Mouse (Mus musculus): ENCODE measurements around the gene Evi2. TPM values are rescaled to one million over a fixed set of nuclear protein-coding genes. Genes with fewer than 3 reads are reported as not detected.

The Evi2 gene
- polyA plus RNA-seq, 1 experiment = 0.01 TPM

DNA sequence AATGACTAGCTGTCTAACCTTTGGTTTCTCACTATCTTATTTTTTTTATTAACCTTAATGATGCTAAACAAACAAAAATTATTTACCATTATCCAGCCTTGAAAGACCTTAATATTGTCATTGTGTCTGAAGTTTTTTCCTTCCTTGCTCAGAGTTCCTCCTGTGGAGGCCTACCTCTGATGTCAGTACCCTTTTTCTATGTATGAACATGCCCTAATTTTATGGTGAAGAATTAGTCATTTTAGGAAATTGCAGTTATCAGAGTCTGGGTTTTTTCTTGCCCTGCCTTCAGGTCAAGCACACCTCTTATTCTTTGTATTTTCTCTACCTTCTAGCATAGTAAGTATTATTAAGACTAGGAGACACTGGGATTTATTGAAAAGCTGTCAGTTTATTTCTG lies 45.7 kb downstream of the Evi2 start:
- Histone ChIP-seq H3K27me3 (ENCODE audit: control insufficient read depth) (no peaks in the 10 kb centered on the region), H3K36me3 (ENCODE audit: control insufficient read depth) (peaks cover 3% of the 10 kb centered on the region), H3K4me1 (ENCODE audit: control insufficient read depth) (peaks cover 5% of the 10 kb centered on the region), H3K4me3 (replicated peaks) (no peak overlapping the region), H3K9me3 (ENCODE audit: control insufficient read depth, low read length) (no peaks in the 10 kb centered on the region)
- no peak for TF ChIP-seq TAL1 (IDR thresholded peaks at IDR 0.05; ENCODE audit: low read length)
- TF ChIP-seq GATA1 (IDR thresholded peaks at IDR 0.05; ENCODE audit: low read length) = no peak

DNA sequence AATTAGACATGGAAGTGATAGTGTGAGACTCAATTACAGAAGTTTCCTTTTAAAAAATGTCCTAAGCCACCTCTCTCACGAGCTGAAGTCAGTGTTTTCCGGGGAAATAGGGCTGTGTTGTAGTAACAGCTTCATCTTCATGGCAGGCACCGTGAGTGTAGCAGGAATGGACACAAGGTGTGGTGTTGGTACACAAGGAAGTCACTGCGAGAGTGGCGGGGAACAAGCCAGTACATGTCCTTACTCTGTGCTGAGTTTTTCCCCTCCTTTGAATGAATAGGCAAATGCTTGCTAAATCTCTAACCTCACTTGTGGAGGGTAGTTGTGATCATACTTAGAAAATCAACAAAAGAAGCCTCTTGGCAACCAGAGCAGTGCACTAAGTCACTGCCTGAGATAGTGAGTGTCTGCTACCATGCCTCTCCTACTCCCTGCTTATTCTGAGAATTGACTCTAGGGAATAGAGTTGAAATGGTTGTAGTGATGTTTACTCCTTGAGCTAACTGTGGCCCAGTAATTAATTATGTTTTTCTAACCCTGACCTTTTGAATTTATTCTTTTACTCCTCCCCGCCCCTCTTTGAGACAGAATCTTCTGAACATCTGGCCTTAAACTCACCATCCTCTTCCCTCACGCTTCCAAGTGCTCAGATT lies 46.4 kb downstream of the Evi2 start:
- TF ChIP-seq TAL1 (IDR thresholded peaks at IDR 0.05; ENCODE audit: low read length) (no peak), GATA1 (IDR thresholded peaks at IDR 0.05; ENCODE audit: low read length) (no peak)
- Histone ChIP-seq H3K36me3 (ENCODE audit: control insufficient read depth) (peaks cover 5% of the 10 kb centered on the region), H3K4me1 (ENCODE audit: control insufficient read depth) (peaks cover 5% of the 10 kb centered on the region), H3K4me3 (replicated peaks) (no peak overlapping the region), H3K27me3 (ENCODE audit: control insufficient read depth) (no peaks in the 10 kb centered on the region), H3K9me3 (ENCODE audit: control insufficient read depth, low read length) (no peaks in the 10 kb centered on the region)

DNA sequence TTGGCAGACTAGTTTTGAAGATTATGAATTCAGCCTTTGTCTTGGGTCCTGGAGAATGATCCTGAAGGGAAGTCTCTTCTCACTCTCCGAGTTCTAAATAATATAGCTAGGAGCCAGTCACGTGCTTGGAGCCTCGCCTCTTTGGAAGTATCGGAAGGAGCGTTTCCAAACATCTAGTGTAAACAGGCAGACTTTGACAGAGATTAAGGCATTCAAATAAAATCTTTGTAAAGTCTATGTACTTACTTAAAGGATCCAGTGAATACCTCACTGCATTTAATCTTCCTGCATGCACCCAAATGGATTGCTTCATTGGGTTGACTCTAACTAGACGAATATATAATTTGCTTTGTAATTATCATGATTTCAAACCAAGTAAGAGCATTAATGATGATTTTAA lies 47.0 kb downstream of the Evi2 start:
- Histone ChIP-seq H3K4me3 (replicated peaks) (no peak overlapping the region), H3K9me3 (ENCODE audit: control insufficient read depth, low read length) (no peaks in the 10 kb centered on the region), H3K4me1 (ENCODE audit: control insufficient read depth) (peaks cover 4% of the 10 kb centered on the region), H3K36me3 (ENCODE audit: control insufficient read depth) (peaks cover 5% of the 10 kb centered on the region), H3K27me3 (ENCODE audit: control insufficient read depth) (no peaks in the 10 kb centered on the region)
- no peak for TF ChIP-seq GATA1 (IDR thresholded peaks at IDR 0.05; ENCODE audit: low read length)
- no peak for TF ChIP-seq TAL1 (IDR thresholded peaks at IDR 0.05; ENCODE audit: low read length)

GRCm38 (mm10) chr11:79468097-79468496 lies 62.3 kb downstream of the Evi2 start:
- Histone ChIP-seq H3K4me1 (ENCODE audit: control insufficient read depth) (no peaks in the 10 kb centered on the region), H3K27me3 (ENCODE audit: control insufficient read depth) (no peaks in the 10 kb centered on the region), H3K9me3 (ENCODE audit: control insufficient read depth, low read length) (no peaks in the 10 kb centered on the region), H3K36me3 (ENCODE audit: control insufficient read depth) (peaks cover 5% of the 10 kb centered on the region), H3K4me3 (replicated peaks) (no peak overlapping the region)
- TF ChIP-seq GATA1 (IDR thresholded peaks at IDR 0.05; ENCODE audit: low read length) (no peak), TAL1 (IDR thresholded peaks at IDR 0.05; ENCODE audit: low read length) (no peak)

Other genes with a start within 250 kb of the Evi2 start
- not detected in 2 replicates for gene Gm9964, start 233.7 kb downstream of the Evi2 start, polyA plus RNA-seq (2012)
- 0.20 and 0.22 TPM in 2 replicates for gene Nf1, start 190.9 kb downstream of the Evi2 start, polyA plus RNA-seq (2012)
- gene Omg, start 26.5 kb downstream of the Evi2 start, polyA plus RNA-seq (2012) = not detected in 2 replicates
- gene Evi2b, start 6.8 kb downstream of the Evi2 start, polyA plus RNA-seq (2012) = 0.04 TPM in 1 of 2 replicates, not detected in the other
- gene Evi2a, start within 50 bp of the Evi2 start, polyA plus RNA-seq (2012) = 0.04 TPM in 1 of 2 replicates, not detected in the other
- 0.01 TPM in 1 of 2 replicates, not detected in the other for gene Rab11fip4, start 60.6 kb upstream of the Evi2 start, polyA plus RNA-seq (2012)

Data from erythroblast, embryonic 14.5 days (primary cell).